Mouse (Mus musculus) neural tube, embryonic 12.5 days (tissue): ENCODE measurements at regions not wholly inside any gene's neighbourhood (a gene's known extent, or its start where the extent isn't known, plus 50 kb on each side); places are given as distances from the start of the nearest gene placed in this dataset.

Experiments used
- ATAC-seq: fragments of 200-750 bp; cut with Nextera tagmentation; 2 replicates; pipeline ENCODE4 v1.8.0; 2017; ENCODE audit warnings: low read depth, mild to moderate bottlenecking, moderate TSS enrichment, moderate library complexity; ENCODE audit not compliant: low FRiP score
- H3K27ac ChIP-seq: fragments of 300-500 bp; sonication (generic); 2 replicates; pipeline ENCODE4 v1.5.1; 2016
- H3K27me3 ChIP-seq: fragments of 300-500 bp; sonication (generic); replicated peaks from 2 replicates; pipeline ENCODE4 v1.6.1; 2016; ENCODE audit warnings: mild to moderate bottlenecking
- H3K36me3 ChIP-seq: fragments of 300-500 bp; sonication (generic); 2 replicates; pipeline ENCODE4 v1.6.1; 2016; ENCODE audit warnings: mild to moderate bottlenecking
- H3K4me1 ChIP-seq: fragments of 300-500 bp; sonication (generic); 2 replicates; pipeline ENCODE4 v1.6.1; 2016
- H3K4me2 ChIP-seq: fragments of 300-500 bp; sonication (generic); replicated peaks from 2 replicates; pipeline ENCODE4 v1.6.1; 2016; ENCODE audit warnings: mild to moderate bottlenecking
- H3K4me3 ChIP-seq: fragments of 300-500 bp; sonication (generic); 2 replicates; pipeline ENCODE4 v1.5.1; 2016
- H3K9ac ChIP-seq: fragments of 300-500 bp; sonication (generic); 2 replicates; pipeline ENCODE4 v1.6.1; 2016; ENCODE audit warnings: mild to moderate bottlenecking
- H3K9me3 ChIP-seq: fragments of 300-500 bp; sonication (generic); 2 replicates; pipeline ENCODE4 v1.6.1; 2016; ENCODE audit warnings: mild to moderate bottlenecking
- WGBS: fragments of 180-500 bp; shearing (Covaris S2); methylation state at CpG from one replicate; pipeline ENCODE4 v1.1.7; 2016; 5-methylcytosine and 5-hydroxymethylcytosine counted together

DNA sequence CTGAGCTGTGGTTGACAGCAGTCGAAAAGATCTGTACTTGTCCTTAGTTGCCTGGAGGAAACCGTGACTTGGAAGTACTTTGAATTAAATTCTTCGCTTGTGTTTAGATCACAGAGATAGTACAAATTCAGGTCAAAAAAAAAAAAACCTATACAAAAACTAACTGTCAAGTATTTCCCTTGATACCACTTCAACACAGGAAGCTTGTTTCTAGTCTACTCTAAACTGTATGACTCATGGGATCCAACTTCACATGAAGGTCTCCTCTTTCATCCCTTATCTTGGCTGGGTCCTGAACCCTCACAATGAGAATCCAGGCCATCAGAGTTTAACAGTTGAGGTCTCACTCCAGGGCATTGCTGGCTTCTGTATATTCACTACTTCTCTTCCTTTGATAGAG, 54.8 kb downstream of the Tmem30b start:
- Histone ChIP-seq H3K4me1 (no peaks in the 10 kb centered on the region), H3K36me3 (no peaks in the 10 kb centered on the region), H3K27ac (no peak overlapping the region), H3K9ac (no peak overlapping the region), H3K9me3 (no peaks in the 10 kb centered on the region), H3K4me3 (no peak overlapping the region), H3K4me2 (no peak overlapping the region), H3K27me3 (no peaks in the 10 kb centered on the region)
- WGBS, result 88% methylated on average over 3 of the region's 3 CpGs
- no peak for ATAC-seq

DNA sequence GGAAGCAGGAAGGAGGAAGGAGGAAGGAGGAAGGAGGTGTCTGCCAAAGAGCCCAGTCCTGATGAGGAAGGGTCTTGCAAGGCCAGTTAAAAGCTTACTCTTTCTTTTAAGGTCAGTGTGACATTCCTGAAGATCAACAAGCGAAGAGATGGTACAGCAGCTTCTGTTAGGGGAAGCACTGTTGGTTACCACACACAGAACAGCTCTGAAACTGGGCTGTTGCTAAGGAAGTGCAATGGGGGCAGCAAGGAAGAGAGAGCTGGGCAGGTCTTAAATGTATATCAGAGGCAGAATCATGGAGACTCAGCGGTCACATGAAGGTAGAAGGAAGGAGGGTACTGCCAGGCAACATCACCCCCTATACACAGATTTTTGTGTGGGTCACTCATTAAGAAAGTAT, 63.3 kb downstream of the Tmem30b start:
- H3K27ac ChIP-seq, result no peak overlapping the region
- no peaks in the 10 kb centered on the region for H3K27me3 ChIP-seq
- no peaks in the 10 kb centered on the region for H3K9me3 ChIP-seq
- 94% methylated on average over 2 of the region's 2 CpGs for whole genome bisulfite sequencing
- H3K36me3 ChIP-seq, result no peaks in the 10 kb centered on the region
- ATAC-seq, result no peak
- no peak overlapping the region for H3K4me3 ChIP-seq
- no peak overlapping the region for H3K4me2 ChIP-seq
- no peaks in the 10 kb centered on the region for H3K4me1 ChIP-seq
- H3K9ac ChIP-seq, result no peak overlapping the region

DNA sequence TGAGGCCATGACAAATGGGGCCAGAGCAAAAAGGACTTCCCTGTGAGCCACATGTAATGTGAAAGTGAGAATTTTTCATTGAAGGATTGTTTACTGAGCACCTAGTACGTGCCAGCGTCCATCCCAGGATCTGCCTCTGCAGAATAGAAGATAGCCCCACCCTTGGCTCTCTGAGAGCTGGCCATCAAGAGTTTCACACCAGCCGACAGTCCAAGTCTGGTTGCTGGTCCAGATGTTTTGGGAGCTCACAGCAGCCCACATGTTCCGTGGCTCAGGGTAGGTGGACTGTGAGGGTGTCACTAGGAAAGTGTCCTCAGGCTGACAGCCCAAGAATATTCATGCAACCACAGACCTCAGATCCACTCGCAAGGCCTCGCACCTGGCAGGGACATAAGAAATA, 63.9 kb downstream of the Tmem30b start:
- Histone ChIP-seq H3K4me3 (no peak overlapping the region), H3K4me1 (no peaks in the 10 kb centered on the region), H3K27ac (no peak overlapping the region), H3K36me3 (no peaks in the 10 kb centered on the region), H3K4me2 (no peak overlapping the region), H3K27me3 (no peaks in the 10 kb centered on the region), H3K9ac (no peak overlapping the region), H3K9me3 (no peaks in the 10 kb centered on the region)
- 89% methylated on average over 6 of the region's 6 CpGs for WGBS
- no peak for ATAC-seq

DNA sequence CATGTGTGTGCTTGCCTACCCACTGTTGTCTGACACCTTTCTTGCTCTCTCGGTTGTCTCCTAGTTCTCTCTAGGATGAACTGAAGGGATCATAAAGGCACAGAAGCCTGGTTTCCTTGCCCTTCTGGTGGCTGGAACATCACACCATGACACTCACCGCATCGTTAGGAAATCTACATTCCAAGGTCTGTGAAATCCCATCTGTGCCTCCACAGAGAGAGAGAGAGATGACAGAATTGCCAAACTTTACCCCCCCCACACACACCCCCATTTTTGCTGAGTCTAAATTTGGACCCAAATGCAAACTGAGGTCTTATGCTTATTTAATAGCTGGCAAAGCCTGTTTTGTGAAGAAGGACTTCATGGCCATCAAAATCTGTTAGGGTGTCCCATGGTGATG, 64.5 kb downstream of the Tmem30b start:
- Histone ChIP-seq H3K27ac (no peak overlapping the region), H3K27me3 (no peaks in the 10 kb centered on the region), H3K4me3 (no peak overlapping the region), H3K9me3 (no peaks in the 10 kb centered on the region), H3K9ac (no peak overlapping the region), H3K4me1 (0 out of 2 replicates have a peak, but pooled peaks cover under 1% of the 10 kb centered on the region), H3K36me3 (no peaks in the 10 kb centered on the region), H3K4me2 (no peak overlapping the region)
- ATAC-seq, result no peak
- 85% methylated on average over 3 of the region's 3 CpGs for WGBS

DNA sequence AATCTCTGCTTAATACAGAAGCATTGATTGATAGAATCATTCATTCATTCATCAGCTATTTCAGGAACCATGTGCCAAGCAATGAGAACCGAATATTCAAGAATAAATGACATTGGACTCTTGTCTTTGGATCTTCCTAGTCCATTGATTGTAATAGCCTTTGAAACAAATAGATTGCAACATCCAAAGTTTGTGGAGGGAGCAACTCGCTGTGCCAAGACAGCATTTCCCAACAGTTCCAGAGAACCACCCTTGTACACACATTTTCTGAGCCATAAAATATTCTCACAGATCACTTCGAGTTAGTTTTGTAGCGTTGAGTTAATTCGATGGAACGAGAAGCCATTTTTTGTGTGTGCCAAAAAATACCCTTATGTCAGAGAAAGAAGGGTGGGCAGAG, 65.0 kb downstream of the Tmem30b start:
- Histone ChIP-seq H3K36me3 (no peaks in the 10 kb centered on the region), H3K4me1 (peaks cover 6% of the 10 kb centered on the region), H3K27me3 (no peaks in the 10 kb centered on the region), H3K9me3 (no peaks in the 10 kb centered on the region), H3K27ac (no peak overlapping the region), H3K4me3 (no peak overlapping the region), H3K4me2 (no peak overlapping the region), H3K9ac (no peak overlapping the region)
- 92% methylated on average over 6 of the region's 6 CpGs for WGBS
- no peak for ATAC-seq

DNA sequence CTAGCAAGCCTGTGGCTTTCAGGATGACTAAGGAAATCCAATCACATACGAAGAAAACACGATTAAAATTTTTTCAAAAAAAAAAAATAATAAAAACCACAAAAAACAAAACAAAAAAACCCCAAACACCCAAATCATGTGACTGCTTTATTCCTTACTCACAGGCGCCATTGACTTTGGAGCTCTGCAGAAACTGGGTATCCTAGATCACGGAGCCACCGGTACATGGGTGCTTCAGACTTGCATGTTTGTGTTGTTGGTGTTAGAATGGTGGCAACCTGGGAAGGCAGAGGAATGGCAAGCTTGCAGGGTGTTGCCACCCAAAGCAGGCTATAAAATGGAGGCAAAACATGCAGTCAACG, 65.6 kb downstream of the Tmem30b start:
- Histone ChIP-seq H3K4me2 (no peak overlapping the region), H3K27ac (no peak overlapping the region), H3K9me3 (no peaks in the 10 kb centered on the region), H3K4me3 (no peak overlapping the region), H3K9ac (no peak overlapping the region), H3K27me3 (no peaks in the 10 kb centered on the region), H3K4me1 (peaks cover 6% of the 10 kb centered on the region), H3K36me3 (no peaks in the 10 kb centered on the region)
- 91% methylated on average over 6 of the region's 6 CpGs for WGBS
- ATAC-seq, result no peak

DNA sequence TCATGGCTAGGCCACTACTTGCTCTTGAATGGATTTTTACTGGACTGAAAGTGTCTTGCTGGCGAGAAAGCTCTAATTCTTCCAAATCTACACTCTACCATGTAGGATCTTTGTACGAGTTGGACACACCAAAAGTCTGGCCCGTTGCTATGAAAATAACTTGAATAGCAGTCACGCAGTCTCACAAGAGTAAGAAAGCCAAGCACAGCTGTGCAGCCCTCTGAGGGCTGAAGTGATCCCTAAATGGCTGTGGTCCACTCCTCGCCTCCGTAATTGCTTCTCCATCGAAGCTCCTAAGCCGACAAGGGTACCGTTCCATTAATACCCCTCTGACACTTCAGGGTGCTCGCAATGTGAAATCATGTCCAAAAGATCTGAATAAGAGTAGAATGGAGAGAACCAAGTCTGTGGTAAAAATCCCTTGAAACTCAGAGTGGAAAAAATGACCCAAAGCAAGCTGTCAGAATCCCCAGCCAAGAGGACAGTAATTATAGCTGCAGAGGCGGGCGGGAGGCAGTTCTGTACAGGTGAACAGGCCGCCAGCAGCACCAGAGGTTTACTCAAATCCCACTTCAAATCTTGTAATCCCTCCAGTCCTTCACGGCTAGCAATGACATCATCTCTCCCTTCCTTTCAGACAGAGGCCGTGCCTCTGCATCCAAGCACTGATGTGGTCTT, 66.1 kb downstream of the Tmem30b start:
- Histone ChIP-seq H3K4me1 (peaks cover 6% of the 10 kb centered on the region), H3K9ac (no peak overlapping the region), H3K36me3 (no peaks in the 10 kb centered on the region), H3K9me3 (no peaks in the 10 kb centered on the region), H3K27ac (no peak overlapping the region), H3K4me2 (no peak overlapping the region), H3K27me3 (no peaks in the 10 kb centered on the region), H3K4me3 (no peak overlapping the region)
- WGBS, result 90% methylated on average over 15 of the region's 15 CpGs
- ATAC-seq, result no peak

DNA sequence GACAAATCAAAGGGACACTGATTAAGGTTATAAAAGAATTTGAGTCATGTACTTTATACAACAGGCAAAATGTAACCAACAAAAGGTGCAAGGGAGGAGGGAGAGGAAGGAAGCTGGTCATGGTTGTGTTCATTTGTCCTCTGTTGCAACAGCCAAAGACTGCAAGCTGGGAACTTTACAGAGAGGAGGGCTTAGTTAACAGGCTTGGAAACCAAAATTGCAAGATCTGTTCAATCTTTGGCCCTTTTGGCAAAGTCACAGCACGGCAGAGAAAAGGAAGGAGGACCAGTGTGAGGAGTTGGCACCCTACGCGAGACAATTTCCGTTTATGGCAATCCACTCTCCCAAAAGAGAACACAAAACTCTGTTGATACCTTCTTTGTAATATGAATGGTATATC, 67.6 kb downstream of the Tmem30b start:
- 83% methylated on average over 4 of the region's 4 CpGs for WGBS
- H3K4me3 ChIP-seq, result no peak overlapping the region
- H3K27me3 ChIP-seq, result no peaks in the 10 kb centered on the region
- peaks cover 6% of the 10 kb centered on the region for H3K4me1 ChIP-seq
- H3K9ac ChIP-seq, result no peak overlapping the region
- H3K4me2 ChIP-seq, result no peak overlapping the region
- H3K27ac ChIP-seq, result no peak overlapping the region
- no peak for ATAC-seq
- no peaks in the 10 kb centered on the region for H3K9me3 ChIP-seq
- no peaks in the 10 kb centered on the region for H3K36me3 ChIP-seq

DNA sequence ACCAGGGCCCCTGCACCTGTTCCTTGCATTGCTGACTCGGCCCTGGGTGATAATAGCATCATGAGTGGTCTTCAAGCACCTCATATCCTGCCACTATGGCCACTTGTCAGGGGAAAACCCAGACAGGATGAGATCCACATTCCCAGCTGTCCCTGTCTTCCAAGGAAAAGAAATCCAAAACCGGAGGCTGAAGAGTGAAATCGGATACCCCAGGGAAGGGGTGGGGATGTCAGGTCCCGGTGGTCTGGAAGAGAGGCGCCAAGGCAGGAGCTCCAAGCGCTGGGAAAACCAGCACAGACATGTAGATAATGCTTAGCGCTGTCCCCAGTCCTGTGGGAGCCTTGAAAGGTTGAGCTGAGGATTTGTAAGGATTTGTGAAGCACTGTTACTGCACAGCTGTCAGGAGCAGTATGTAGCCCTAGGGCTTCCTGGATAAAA, 69.8 kb downstream of the Tmem30b start:
- no peak overlapping the region for H3K9ac ChIP-seq
- no peak for ATAC-seq
- WGBS, result 10% methylated on average over 7 of the region's 7 CpGs

DNA sequence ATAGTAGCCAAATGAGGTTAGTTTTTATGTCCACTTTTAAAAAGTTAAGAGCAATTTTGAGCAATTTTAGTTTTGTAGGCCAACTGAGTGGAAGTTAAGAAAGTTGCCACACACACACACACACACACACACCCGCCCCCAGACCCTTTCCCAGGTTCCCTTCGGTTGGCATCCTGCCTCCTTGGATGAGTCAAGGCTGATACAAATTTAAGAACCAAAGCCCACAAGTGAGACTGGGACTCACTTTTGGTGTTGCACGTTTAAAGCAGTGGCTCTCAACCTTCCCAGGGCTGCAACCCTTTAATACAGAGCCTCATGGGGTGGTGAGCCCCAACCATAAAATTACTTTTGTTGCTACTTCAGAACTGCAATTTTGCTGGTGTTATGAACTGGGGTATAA, 70.4 kb downstream of the Tmem30b start:
- no peaks in the 10 kb centered on the region for H3K9me3 ChIP-seq
- H3K27me3 ChIP-seq, result no peaks in the 10 kb centered on the region
- H3K9ac ChIP-seq, result no peak overlapping the region
- H3K4me3 ChIP-seq, result no peak overlapping the region
- H3K4me2 ChIP-seq, result no peak overlapping the region
- peaks cover 6% of the 10 kb centered on the region for H3K4me1 ChIP-seq
- 70% methylated on average over 3 of the region's 3 CpGs for WGBS
- no peaks in the 10 kb centered on the region for H3K36me3 ChIP-seq
- no peak for ATAC-seq
- H3K27ac ChIP-seq, result no peak overlapping the region

More for the DNA sequence above, 69.8 kb downstream of the Tmem30b start:
- Histone ChIP-seq H3K4me3 (no peak overlapping the region), H3K4me1 (peaks cover 6% of the 10 kb centered on the region), H3K27ac (no peak overlapping the region), H3K9me3 (no peaks in the 10 kb centered on the region), H3K4me2 (no peak overlapping the region), H3K36me3 (no peaks in the 10 kb centered on the region), H3K27me3 (no peaks in the 10 kb centered on the region)

DNA sequence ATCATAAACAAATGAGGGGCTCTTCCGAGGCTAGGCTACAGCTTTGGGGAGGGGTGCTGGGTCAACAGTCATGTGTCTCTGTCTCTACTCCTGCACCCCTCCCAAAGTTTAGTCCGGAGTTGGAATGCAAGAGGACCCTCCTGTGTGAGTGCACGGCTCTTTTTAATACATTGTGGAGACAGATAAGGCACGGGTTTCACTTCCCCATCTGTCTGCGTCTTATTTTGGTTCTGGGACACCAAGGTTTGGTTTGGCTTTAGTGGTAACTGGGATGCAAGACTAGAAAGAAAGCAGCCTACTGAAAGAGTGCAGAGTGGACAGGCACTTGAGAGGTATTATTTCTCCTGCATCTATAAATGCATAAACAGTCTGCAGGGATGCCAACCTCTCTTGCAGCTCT, 71.2 kb downstream of the Tmem30b start:
- 71% methylated on average over 5 of the region's 5 CpGs for WGBS
- H3K27me3 ChIP-seq, result no peaks in the 10 kb centered on the region
- no peak overlapping the region for H3K27ac ChIP-seq
- no peaks in the 10 kb centered on the region for H3K9me3 ChIP-seq
- H3K4me3 ChIP-seq, result no peak overlapping the region
- H3K36me3 ChIP-seq, result no peaks in the 10 kb centered on the region
- H3K4me1 ChIP-seq, result peaks cover 6% of the 10 kb centered on the region
- H3K9ac ChIP-seq, result no peak overlapping the region
- ATAC-seq, result no peak
- H3K4me2 ChIP-seq, result no peak overlapping the region

DNA sequence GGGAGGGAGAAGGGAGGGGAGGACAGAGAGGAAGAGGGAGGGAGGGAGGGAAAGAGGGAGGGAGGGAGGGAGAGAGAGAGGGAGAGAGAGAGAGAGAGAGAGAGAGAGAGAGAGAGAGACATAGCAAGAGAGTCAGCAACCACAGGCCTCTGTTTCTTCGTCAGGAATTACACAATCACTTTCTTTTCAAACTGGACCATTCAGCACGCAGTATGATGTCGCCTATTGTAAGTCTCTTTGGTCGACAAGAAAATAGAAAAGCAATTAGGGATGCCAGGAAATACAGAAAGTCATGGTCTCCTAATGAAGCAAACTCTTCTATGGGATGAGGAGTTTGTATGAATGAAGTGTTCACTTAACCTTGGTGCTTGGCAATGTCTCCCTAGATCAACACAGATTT, 73.1 kb downstream of the Tmem30b start:
- 53% methylated on average over 4 of the region's 4 CpGs for WGBS

DNA sequence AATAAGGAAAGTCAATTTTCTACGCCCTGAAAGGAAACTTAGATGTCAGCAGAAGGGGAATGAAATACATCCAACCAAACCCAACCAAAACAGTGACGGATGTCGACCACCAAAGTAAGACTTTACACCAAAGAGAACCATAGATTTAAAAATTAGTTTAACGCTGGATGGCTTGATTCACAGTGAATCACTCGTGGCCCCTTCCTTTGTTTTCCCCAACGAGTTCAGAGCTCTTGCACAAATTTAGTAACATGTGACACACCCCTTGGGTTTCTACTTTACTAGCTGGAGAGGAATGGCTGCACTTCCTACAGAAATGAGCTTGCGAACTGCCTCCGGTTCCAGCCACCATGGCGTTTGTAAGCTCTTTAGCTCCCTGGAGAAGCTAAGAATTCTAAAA, 74.2 kb downstream of the Tmem30b start:
- H3K27ac ChIP-seq, result no peak overlapping the region
- no peaks in the 10 kb centered on the region for H3K36me3 ChIP-seq
- H3K9me3 ChIP-seq, result no peaks in the 10 kb centered on the region
- peaks cover 6% of the 10 kb centered on the region for H3K4me1 ChIP-seq
- H3K4me3 ChIP-seq, result no peak overlapping the region
- WGBS, result 70% methylated on average over 9 of the region's 9 CpGs
- H3K9ac ChIP-seq, result no peak overlapping the region
- ATAC-seq, result no peak
- H3K4me2 ChIP-seq, result no peak overlapping the region
- H3K27me3 ChIP-seq, result no peaks in the 10 kb centered on the region

More for the DNA sequence above, 73.1 kb downstream of the Tmem30b start:
- Histone ChIP-seq H3K27ac (no peak overlapping the region), H3K9me3 (no peaks in the 10 kb centered on the region), H3K4me3 (no peak overlapping the region), H3K9ac (no peak overlapping the region), H3K4me2 (no peak overlapping the region), H3K27me3 (no peaks in the 10 kb centered on the region), H3K36me3 (no peaks in the 10 kb centered on the region), H3K4me1 (peaks cover 6% of the 10 kb centered on the region)
- no peak for ATAC-seq
